Mouse (Mus musculus) frontal cortex, postnatal 25 days (tissue): ENCODE measurements around the gene Fam222b.
"Not testable (repeated sequence)": the region's sequence is repeated elsewhere in the genome, so short reads cannot be mapped to it uniquely, and the experiment has no call there.

ENCODE experiments used
- DNase-seq, 2 experiments: peaks; one replicate each; pipeline ENCODE4 v3.0.0; 2022; ENCODE audit warnings: low spot score in 2 of 2

The Fam222b gene

DNA sequence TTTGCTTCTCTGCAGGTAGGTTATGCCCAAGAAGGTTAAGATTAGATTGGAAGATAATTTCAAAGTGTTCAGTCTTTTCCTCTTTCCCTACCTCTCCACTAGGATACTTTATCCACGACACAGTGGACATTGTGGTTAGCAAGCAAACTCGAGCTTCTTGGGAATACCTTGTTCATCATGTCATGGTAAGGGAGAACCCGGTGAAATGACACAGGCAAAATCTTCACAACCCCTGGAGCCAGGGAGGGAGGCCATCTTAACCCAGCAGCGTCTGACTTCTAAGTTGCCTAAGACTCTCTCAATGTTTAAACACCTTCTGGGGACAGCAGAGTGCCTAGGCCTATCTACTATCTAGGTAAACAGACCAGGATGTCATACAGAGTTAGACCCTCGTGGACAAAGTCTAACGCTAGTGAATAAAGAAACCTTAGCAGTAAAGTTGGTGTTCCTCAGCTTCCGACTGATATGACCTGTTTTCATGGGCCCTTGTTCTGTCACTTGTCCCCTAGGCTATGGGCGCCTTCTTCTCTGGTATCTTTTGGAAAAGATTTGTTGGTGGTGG is 85.1 kb downstream of the Fam222b start:
- DNase-seq = no peak

DNA sequence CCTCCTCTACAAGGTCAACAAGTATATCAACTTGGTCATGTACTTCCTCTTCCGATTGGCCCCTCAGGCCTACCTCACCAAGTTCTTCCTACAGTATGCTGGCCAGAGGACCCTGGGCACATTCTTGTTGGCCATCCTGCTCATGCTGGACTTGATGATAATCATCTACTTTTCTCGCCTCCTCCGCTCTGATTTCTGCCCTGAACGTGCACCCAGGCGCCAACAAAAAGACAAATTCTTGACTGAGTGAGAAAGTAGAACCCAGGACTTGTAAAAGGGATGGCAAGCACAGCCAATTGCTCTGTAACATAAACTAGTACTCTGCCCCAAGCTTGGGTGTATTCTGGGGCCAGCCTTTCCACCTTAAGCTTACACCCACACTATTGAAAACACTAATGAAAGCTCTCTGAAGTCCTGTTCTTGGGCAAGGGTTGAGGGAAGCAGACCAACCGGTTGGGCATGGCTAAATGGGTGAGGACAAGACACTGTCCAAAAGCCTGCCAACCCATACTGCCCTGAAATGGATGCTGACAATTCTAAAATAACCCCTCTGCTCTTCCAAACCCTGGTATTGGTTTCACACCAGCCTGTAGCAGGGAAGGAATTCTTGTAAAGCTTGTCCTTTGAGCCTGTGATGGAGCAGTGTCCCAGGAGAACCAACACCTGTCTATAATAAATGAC is 85.8 kb downstream of the Fam222b start:
- DNase-seq = no peak

DNA sequence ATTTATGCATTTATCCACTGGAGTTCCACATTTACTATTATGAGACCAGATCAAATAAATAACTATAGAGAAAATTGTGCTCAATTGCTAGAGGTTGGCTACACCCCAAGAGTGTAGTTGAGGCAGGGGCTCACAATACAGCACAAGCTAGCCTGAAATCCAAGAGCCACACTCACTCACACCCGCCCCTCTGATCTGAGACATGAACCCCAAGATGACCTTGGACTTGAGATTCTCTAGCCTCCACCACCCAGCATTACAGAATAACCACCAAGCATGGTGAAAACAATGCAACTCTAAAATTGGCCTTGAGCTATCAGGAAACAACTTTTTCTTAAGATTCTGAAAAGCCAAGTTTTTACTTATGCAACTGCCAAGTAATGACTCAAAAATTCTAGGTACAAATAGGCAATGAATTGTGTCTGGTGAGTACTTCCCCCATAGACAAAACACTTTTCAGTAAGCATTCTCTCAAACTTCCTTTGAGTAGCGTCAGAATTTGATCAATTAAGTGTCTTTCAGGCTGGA is 87.4 kb downstream of the Fam222b start:
- no peak for DNase-seq

DNA sequence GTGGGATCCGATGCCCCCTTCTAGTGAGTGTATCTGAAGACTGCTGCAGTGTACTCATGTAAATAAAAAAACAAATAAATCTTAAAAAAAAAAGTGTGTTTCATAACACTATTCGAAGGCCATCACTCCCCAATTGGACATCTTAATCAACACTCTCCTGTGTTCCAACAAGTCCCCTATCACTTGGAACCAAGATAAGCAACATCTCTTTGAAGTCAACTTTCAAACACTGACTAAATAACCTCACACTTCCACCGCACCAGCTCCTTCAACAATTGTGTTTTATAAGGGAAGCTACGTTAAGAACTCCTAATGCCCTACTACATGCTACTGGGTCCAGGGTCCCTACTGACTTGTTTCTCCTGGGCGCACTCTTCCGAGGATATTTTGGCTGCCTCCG is 88.0 kb downstream of the Fam222b start:
- no peak for DNase-seq

DNA sequence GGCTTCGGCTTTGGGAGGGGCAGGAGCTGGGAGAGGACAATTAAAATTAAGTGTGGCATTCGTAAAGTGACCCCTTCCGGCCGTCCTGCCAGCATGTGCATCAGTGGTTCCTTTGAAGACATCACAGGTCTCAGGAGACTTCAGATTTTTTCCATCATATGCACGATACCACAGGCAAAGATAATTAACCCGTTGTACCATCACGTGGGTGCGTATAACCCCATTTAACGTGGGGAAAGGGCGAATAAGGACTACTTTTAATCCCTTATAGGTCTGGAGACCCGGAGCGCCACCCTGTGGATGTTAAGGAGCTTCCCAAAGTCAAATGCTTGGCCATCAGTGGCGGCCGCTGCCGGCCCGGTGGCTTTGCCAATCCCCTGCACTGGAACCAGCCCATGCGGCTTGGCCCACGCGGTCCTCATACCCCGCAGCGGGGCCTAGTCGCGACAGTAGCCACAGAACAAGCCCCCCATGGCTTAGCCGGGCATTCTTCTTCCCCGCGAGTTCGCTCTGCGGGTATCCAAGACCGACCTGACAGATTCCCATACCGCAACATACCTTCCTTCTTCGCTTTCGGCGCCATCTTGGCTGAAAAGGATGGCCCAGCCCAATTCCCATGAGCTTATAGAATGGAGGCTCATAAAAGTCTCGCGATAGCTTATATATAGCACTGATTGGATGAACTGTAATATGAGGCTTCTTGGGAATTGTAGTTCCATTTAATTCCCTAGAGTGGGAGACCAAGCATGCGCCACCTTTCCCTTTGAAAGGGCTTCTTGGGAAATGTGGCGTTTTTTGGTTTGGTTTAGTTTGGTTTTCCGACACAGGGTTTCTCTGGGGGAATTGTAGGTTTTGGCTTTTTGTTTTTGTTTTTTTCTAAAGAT is 88.7 kb downstream of the Fam222b start, which contains the start of gene Rpl23a:
Gene Rpl23a, minus strand, starts transcription at position 624 of the 884 bp plus-strand sequence.
- DNase-seq = peak; percentile 78 to 79

DNA sequence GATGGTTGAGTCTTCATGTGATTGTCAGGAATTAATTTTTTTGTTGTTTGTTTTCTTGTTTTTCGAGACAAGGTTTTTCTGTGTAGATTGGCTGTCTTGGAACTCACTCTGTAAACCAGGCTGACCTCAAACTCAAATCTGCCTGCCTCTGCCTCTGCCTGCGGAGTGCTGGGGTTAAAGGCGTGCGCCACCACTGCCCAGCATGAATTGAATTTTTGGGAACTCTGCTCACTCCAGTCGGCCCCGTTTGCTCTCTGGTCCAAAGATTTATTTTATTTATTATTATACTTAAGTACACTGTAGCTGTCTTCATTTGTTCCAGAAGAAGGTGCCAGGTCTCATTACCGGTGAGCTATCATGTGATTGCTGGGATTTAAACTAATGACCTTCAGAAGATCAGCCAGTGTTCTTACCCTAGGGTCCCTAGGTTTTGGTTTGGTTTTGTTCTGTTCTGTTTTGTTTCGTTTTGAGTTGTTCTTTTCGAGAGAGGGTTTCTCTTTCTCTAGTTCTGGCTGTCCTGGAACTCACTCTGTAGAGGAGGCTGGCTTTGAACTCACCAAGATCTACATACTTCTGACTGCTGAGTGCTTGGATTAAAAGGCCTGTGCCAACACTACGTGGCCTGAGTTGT is 89.5 kb downstream of the Fam222b start:
- no peak for DNase-seq

DNA sequence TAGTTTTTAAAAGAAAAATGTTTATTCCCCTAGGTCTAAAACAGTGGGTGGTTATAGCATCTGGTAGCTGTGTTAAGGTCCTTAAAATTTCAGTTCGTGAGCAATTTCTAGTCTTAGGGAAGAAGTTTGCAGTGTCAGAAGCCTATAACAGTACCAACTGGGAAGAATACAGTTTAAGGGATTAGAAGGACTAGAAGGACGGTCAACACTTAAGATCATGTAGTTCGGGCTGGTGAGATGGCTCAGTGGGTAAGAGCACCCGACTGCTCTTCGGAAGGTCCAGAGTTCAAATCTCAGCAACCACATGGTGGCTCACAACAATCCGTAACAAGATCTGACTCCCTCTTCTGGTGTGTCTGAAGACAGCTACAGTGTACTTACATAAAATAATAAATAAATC is 90.2 kb downstream of the Fam222b start:
- not testable (repeated sequence) for DNase-seq

DNA sequence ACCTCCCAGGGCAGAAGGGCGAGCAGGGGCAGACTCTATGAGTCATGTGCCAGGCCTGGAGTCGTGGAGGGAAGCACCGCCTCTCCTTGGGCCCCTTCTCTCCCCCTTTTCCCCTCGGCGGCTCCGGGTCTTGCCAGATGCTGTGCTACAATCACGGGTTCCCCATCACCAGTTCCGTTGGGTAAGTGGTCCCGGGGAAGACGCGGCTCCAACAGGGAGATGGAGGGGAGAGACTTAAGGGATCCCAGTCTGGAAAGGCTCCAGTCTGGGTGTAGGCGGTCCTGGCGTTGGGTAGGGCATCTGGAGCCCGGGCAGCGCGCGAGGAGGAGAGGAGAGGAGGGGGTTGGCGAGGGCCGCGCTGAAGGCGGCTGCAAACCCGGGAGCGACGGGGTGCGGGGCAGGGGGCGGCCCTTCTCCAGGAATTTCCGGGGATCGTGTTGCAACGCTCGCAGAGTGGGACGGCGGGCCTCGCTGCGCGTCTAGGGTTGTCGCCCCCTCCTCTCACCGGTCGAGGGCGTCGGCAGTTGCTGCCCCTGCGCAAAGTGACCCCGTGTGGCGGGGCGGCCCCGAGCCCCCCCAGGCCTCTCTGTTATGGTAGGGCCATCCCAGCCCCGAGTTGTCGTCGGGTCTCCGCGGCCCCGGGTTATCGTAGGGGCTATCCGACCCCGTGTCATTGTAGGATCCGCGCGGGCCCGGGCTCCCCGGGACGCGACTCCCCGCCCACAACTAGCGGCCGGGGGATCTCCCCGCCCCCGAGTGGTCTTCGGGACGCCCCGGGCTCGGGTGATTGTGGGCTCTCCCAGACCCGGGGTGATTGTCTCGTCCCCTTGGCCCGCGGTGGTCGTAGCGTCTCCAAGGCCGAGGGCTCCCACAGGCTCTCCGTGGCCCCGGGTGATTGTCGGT is 94.1 kb downstream of the Fam222b start, which contains the start of gene Rab34:
Gene Rab34, plus strand, starts transcription at position 100 of the 903 bp plus-strand sequence.
- DNase-seq = peak; percentile 34 to 44

DNA sequence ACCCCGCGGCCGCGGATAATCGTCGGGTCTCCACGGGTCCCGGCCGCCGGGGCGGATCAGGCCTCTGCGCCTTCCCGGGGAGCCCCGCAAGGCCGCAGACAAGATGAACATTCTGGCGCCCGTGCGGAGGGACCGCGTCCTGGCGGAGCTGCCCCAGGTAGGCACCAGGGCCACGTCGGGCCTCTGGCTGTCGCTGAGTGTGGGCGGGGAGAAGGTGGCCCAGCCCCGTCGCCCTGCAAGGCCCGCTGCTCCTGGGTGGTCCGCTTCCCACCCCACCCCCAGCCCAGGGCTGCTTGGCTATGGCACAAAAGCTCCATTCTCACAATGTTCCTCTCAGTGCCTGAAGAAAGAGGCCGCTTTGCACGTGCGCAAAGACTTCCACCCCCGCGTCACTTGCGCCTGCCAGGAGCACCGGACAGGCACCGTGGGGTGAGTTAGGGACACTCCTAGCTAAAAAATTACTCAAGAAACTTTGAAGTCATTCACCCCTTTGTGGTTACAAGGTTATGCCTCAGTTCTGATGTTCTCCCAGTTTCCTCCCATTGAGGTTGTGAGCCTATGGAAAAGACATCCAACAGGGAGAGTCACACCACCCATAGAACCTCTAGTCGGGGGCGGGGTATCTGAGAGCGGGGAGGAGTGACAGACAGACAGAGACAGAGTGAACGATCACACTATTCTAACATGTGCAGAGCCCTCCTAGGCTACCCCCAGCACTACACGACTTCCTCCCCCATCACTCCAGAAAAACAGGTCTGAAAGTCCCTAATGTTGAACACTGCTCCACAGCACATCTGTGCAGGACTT is 95.0 kb downstream of the Fam222b start:
- DNase-seq = peak; percentile 54 to 60

DNA sequence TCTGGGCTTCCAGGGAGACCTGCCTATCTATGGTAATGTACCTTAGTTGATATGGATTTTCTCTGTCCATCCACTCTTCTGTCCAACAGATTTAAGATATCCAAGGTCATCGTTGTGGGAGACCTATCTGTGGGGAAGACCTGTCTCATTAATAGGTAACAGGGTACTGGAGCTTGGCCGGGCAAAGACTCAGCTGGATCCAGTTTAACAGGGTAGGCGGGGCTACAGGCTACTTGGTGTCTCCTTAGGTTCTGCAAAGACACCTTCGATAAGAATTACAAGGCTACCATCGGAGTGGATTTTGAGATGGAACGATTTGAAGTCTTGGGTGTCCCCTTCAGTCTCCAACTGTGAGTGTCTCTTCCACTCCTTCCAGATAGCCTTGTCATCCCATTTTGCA is 95.6 kb downstream of the Fam222b start:
- DNase-seq = no peak

DNA sequence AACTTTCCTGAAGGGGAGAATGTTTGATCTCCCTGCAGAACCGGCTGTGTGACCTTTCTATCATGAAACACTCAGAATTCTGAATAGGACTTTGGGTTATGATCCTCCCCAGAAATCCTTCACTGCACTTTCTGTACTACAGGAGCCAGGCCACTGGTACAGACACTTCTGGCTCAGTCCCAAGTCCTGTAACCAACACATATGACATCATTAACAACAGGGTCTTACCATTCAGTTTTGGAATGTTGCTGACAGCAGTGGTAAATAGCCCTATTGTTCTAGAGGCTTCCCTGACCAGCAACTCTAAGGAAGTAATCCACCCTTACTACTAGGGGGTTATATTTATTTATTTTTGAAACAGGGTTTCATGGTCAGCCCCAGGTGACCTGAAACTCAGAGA is 98.7 kb downstream of the Fam222b start, which contains the start of gene Proca1:
Gene Proca1, plus strand, starts transcription at position 280 of the 400 bp plus-strand sequence.
- no peak for DNase-seq

DNA sequence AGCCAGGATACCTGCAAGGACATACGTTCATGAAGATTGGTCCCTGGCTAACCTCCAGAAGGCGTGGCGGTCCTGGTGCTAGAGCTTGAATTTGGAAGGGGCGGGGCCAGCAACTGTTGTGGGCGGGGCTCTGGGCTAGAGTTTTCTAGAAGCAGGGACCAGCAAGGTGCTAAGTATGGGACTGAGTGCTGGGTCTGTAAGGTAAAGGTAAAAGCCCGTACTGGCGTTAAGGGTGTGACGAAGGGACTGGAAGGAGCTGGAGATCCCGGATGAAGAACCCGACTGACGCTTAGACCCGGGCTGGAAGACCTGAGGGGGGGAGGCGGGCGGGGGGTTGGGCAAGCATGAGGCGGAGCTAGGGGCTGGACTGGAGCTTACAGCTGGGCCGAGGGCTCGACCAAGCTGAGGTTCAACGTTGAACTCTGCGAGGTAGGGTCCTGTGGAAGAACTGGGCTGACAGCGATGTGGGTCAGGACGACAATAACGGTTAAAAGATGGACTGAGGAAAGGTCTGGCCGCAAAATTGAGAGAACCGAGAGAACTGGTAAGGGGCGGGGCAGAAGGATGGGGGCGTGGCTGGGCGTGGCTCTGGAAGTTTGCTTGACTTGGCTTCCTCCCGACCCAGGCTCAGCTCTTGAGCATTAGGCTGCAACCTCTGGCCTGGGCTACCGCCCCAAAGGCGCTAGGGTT is 100.1 kb downstream of the Fam222b start:
- DNase-seq = no peak

DNA sequence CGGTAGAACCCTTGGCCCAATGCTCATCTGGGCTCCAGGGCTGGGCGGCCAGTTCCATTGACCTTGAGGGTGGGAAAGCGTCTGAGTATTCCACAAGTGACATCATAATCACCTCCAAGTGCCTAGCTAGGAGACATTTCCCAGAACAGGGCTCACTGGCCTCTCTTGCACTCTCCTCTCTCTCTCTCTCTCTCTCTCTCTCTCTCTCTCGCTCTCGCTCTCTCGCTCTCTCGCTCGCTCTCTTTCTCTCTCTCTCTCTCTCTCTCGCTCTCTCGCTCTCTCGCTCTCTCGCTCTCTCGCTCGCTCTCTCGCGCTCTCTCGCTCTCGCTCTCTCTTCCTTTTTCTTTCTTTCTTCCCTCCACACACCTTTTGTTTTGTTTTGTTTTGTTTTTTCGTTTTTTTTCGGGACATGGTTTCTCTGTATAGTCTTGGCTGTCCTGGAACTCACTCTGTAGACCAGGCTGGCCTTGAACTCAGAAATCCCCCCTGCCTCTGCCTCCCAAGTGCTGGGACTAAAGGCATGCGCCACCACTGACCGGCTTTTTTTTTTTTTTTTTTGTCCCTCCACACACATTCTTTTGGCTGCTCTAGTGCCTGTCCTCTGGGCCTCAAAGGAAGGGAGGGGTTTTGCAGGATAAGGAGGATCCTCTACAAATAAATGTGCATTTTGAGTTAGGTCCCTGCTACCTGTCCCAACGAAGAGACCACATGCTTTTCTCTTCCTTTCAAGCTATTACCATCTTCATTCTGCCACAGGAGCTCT is 100.8 kb downstream of the Fam222b start:
- DNase-seq = no peak

DNA sequence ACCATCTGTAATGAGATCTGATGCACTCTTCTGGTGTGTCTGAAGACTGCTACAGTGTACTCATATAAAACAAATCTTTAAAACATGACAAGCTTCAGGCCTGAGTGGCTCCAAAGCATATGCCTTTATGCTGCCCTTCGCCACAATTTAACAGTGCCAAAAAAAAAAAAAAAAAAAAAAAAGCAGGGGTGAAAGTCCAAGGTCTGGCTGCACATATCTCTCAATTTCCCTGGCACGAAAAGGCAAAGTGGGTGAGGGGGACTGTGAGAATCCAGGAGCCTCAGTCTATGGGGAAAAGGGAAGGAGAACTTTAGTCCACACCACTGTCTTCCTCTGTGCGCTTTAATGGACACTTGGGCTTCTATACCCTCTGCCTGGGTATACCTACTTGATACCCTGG is 107.9 kb downstream of the Fam222b start:
- DNase-seq = no peak

DNA sequence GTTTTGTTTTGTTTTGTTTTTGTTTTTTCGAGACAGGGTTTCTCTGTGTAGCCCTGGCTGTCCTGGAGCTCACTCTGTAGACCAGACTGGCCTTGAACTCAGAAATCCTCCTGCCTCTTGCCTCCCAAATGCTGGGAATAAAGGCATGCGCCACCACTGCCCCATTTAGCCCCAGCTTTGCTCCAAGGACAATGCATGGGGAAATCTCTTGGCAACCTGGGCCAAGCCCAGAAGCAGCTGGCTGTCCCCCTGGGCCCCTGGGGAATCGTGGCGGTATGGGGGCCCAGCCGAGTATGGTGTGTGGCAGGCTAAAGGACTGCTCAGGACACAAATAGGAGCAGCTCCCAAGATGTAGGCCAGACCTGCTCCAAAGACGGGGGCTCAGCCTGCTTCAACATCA is 109.8 kb downstream of the Fam222b start:
- DNase-seq = no peak

DNA sequence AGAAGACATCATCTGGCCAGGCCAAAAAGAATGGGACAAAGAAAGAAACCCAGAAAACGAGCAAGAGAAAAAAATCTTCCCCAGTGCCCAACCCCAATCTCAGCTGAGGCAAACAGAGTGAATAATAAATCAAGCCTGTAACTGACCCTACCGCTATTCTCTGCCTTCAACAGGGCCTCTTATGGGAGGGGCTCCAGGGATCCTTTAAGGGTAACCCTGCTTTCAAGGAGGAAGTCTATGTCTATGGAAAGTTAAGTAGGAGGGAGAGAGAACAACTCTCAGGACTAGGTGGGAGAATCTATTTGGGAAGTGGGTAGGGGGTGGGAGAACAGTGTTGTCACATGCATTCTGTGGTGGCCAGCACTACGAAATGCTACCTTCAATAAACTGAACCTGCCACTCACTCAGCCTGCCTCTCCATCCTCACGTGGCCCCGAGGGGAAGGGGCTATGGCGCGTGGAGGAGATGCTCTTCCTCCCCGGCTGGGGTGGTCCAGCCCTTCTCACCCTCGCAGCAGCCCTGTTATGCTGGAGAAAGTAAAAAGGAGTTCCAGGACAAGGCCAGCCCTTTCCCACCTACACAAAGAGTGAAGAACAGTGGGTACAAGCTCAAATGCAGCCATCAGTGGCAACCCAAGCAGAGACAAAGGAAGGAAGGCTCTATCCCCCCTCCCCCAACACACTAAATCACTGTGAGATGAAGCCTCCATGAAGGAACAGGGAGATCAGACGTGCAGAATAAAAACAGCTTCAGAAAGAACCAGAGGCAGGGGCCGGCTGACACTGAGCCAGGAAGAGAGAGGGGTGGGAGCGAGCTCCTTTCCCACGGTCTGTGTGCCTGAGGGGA is 111.1 kb downstream of the Fam222b start:
- DNase-seq = no peak
